Mouse (Mus musculus) neutrophil, adult 5-6 weeks (primary cell): Measurements from ENCODE around the gene Galnt10. TPM values are rescaled to one million over a fixed set of nuclear protein-coding genes. Genes with fewer than 3 reads are reported as not detected.

ENCODE experiments used
- ATAC-seq: fragments of 151-379, 151-347 bp; 2 replicates; pipeline ENCODE4 v1.8.0; 2017; ENCODE audit warnings: mild to moderate bottlenecking, moderate TSS enrichment; ENCODE audit not compliant: insufficient number of reproducible peaks, poor library complexity, low FRiP score, severe bottlenecking; ENCODE audit errors: extremely low read depth
- total RNA-seq: library from RNA; stranded (forward); fragments of 200-1000 nt; gene quantifications from 2 replicates; pipeline ENCODE4 v1.2.3, GENCODE M21; 2017

The Galnt10 gene
- total RNA-seq, 1 experiment from 2014 or later = 18.2 TPM

- no peak for ATAC-seq
Observed at GRCm38 (mm10) chr11:57707114-57707798, 62.0 kb downstream of the Galnt10 start.

- ATAC-seq = no peak
Observed at GRCm38 (mm10) chr11:57708174-57709154, 63.2 kb downstream of the Galnt10 start.

GRCm38 (mm10) chr11:57713960-57714359 lies 68.7 kb downstream of the Galnt10 start:
- no peak for ATAC-seq

GRCm38 (mm10) chr11:57716721-57717120 lies 71.5 kb downstream of the Galnt10 start:
- no peak for ATAC-seq

GRCm38 (mm10) chr11:57717432-57717831 lies 72.2 kb downstream of the Galnt10 start:
- no peak for ATAC-seq

GRCm38 (mm10) chr11:57718081-57718480 lies 72.8 kb downstream of the Galnt10 start:
- no peak for ATAC-seq

- ATAC-seq = no peak
Observed at GRCm38 (mm10) chr11:57719631-57720030, 74.4 kb downstream of the Galnt10 start.

- ATAC-seq = no peak
Observed at GRCm38 (mm10) chr11:57720076-57720475, 74.8 kb downstream of the Galnt10 start.

- ATAC-seq = no peak
Observed at GRCm38 (mm10) chr11:57724791-57725463, 79.7 kb downstream of the Galnt10 start.

GRCm38 (mm10) chr11:57725926-57726325 lies 80.7 kb downstream of the Galnt10 start:
- no peak for ATAC-seq

- no peak for ATAC-seq
Observed at GRCm38 (mm10) chr11:57727303-57727969, 82.2 kb downstream of the Galnt10 start.

GRCm38 (mm10) chr11:57732410-57733281 lies 87.4 kb downstream of the Galnt10 start:
- no peak for ATAC-seq

- ATAC-seq = no peak
Observed at GRCm38 (mm10) chr11:57747294-57748080, 102.2 kb downstream of the Galnt10 start.

GRCm38 (mm10) chr11:57753538-57754203 lies 108.4 kb downstream of the Galnt10 start:
- ATAC-seq = no peak

- no peak for ATAC-seq
Observed at GRCm38 (mm10) chr11:57758621-57759020, 113.4 kb downstream of the Galnt10 start.

- no peak for ATAC-seq
Observed at GRCm38 (mm10) chr11:57760509-57761058, 115.3 kb downstream of the Galnt10 start.
